Mouse (Mus musculus): ENCODE data around the gene Syt2.

Gene Syt2

GRCm38 (mm10) chr1:134650816-134651215 is 4.3 kb downstream of the Syt2 start:
- DNase-seq (ENCODE audit: low spot score in 2 of 2) = no peak

GRCm38 (mm10) chr1:134651268-134651850 is 4.9 kb downstream of the Syt2 start:
- no peak for DNase-seq (ENCODE audit: low spot score in 2 of 2)

- DNase-seq (ENCODE audit: low spot score in 2 of 2) = no peak
These were observed 5.4 kb downstream of the Syt2 start for GRCm38 (mm10) chr1:134651851-134652398.

- no peak for DNase-seq (ENCODE audit: low spot score in 2 of 2)
These were observed 7.3 kb downstream of the Syt2 start for GRCm38 (mm10) chr1:134653603-134654257.

- DNase-seq (ENCODE audit: low spot score in 2 of 2) = no peak
These were observed 12.4 kb downstream of the Syt2 start for GRCm38 (mm10) chr1:134658841-134659240.

- DNase-seq (ENCODE audit: low spot score in 2 of 2) = no peak
These were observed 13.7 kb downstream of the Syt2 start for GRCm38 (mm10) chr1:134660163-134660562.

GRCm38 (mm10) chr1:134671234-134672070 is 25.0 kb downstream of the Syt2 start:
- DNase-seq (ENCODE audit: low spot score in 2 of 2) = no peak

- no peak for DNase-seq (ENCODE audit: low spot score in 2 of 2)
These were observed 27.8 kb downstream of the Syt2 start for GRCm38 (mm10) chr1:134674312-134674711.

- DNase-seq (ENCODE audit: low spot score in 2 of 2) = no peak
These were observed 33.0 kb downstream of the Syt2 start for GRCm38 (mm10) chr1:134679445-134679844.

GRCm38 (mm10) chr1:134680617-134681016 is 34.1 kb downstream of the Syt2 start:
- no peak for DNase-seq (ENCODE audit: low spot score in 2 of 2)

GRCm38 (mm10) chr1:134682460-134682859 is 36.0 kb downstream of the Syt2 start:
- no peak for DNase-seq (ENCODE audit: low spot score in 2 of 2)

- no peak for DNase-seq (ENCODE audit: low spot score in 2 of 2)
These were observed 40.5 kb downstream of the Syt2 start for GRCm38 (mm10) chr1:134686834-134687421.

- no peak for DNase-seq (ENCODE audit: low spot score in 2 of 2)
These were observed 49.8 kb downstream of the Syt2 start for GRCm38 (mm10) chr1:134696302-134696701.

- no peak for DNase-seq (ENCODE audit: low spot score in 2 of 2)
These were observed 50.6 kb downstream of the Syt2 start for GRCm38 (mm10) chr1:134697073-134697472.

GRCm38 (mm10) chr1:134697522-134698250 is 51.2 kb downstream of the Syt2 start:
- no peak for DNase-seq (ENCODE audit: low spot score in 2 of 2)

GRCm38 (mm10) chr1:134698486-134698885 is 52.0 kb downstream of the Syt2 start:
- no peak for DNase-seq (ENCODE audit: low spot score in 2 of 2)

- no peak for DNase-seq (ENCODE audit: low spot score in 2 of 2)
These were observed 52.9 kb downstream of the Syt2 start for GRCm38 (mm10) chr1:134699390-134699789.

- DNase-seq (ENCODE audit: low spot score in 2 of 2) = no peak
These were observed 53.7 kb downstream of the Syt2 start for GRCm38 (mm10) chr1:134700151-134700550.

GRCm38 (mm10) chr1:134700634-134701033 is 54.2 kb downstream of the Syt2 start:
- no peak for DNase-seq (ENCODE audit: low spot score in 2 of 2)

GRCm38 (mm10) chr1:134701191-134701590 is 54.7 kb downstream of the Syt2 start:
- DNase-seq (ENCODE audit: low spot score in 2 of 2) = no peak

- no peak for DNase-seq (ENCODE audit: low spot score in 2 of 2)
These were observed 56.8 kb downstream of the Syt2 start for GRCm38 (mm10) chr1:134703232-134703631.
